Mouse (Mus musculus) urinary bladder, postnatal 0 days (tissue): Measurements from ENCODE around the gene Far2. TPM values are rescaled to one million over a fixed set of nuclear protein-coding genes. Genes with fewer than 3 reads are reported as not detected.

Source experiments
- polyA plus RNA-seq: library from polyadenylated mRNA; unstranded; fragments of >200 nt; fragmentation: Nextera tagmentation; extraction: Ambion mirVana; gene quantifications from 2 replicates; pipeline ENCODE4 v1.2.1, GENCODE M21; 2015

Far2 gene
- polyA plus RNA-seq, result 4.3 and 5.5 TPM in 2 replicates

GRCm38 (mm10) chr6:148046881-148047649, at the start of gene Far2:
Gene Far2, plus strand, starts transcription at chr6:148047259.

DNA sequence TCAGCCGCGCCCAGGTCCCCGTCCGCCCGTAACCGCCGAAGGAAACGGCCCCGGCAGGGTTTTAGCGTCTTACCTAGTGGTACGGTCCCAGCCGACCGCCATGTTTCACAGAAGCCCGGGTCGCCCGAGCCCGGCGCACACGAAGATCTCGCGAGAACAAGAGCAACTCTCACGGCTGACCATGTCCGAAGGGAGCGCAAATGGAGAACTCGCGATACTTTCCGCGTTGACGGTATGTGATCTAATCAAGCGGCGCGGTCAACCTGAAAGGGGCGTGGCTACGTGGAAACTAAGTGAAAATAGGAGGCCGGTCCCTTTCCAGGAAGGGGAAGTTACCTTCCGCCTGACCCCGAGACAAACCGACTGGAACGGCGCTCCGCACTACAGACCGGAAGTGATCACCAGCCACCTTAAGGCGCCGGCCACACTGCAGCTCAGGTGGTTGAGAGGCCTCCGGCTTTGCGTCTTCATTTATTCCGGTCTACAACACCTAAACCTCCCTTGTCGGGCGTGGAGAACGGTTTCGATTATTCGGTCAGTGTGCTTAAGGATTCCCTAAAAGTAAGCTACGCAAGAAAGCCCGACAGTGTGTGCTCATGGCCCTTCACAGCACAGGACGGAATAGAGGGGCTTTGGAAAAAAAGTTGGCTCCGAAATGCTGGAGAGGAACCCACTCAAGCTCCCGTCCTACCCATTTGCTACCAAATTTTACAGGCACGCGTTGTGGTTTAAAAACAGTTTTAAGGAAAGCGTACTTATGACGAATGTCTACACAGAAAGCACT, 165.0 kb downstream of the Far2 start, which contains the start of gene Ergic2:
Gene Ergic2, minus strand, starts transcription at position 478 of the 784 bp plus-strand sequence.

Other genes starting within 250 kb of the Far2 start
- gene Ergic2, start 165.1 kb downstream of the Far2 start, polyA plus RNA-seq, result 167 and 206 TPM in 2 replicates